Mouse (Mus musculus): ENCODE data around the gene Tas2r139. TPM values are rescaled to one million over a fixed set of nuclear protein-coding genes. Genes with fewer than 3 reads are reported as not detected.
"Not testable (repeated sequence)": the region's sequence is repeated elsewhere in the genome, so short reads cannot be mapped to it uniquely, and the experiment has no call there.

Gene Tas2r139
- polyA plus RNA-seq (2015; fragmentation: Nextera tagmentation; extraction: Ambion mirVana): not detected in 2 replicates

DNA sequence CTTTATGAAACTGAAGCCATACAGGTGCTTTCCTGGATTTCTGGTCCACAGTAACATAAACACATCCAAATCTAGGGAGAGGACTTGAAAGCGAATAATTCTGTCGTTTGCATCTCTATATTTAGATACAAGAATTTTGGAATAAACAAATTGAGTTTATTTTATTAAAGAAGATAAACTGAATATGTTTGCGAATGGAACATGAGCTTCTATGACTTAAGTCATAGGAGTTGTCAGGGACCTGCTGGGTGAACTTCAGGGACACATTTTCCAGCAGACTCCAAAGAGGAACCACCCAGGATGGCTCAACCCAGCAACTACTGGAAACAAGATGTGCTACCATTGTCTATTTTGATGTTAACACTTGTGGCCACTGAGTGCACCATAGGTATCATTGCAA is at the start of gene Tas2r139:
Gene Tas2r139, plus strand, starts transcription at position 301 of the 400 bp plus-strand sequence.
- no peak for ATAC-seq (ENCODE audit: insufficient number of reproducible peaks, low FRiP score, low TSS enrichment, low read depth)
- H3K27ac ChIP-seq (replicated peaks): no peak within 1 kb of the TSS
- H3K9me3 ChIP-seq (replicated peaks): no peaks in the 10 kb centered on the region
- H3K36me3 ChIP-seq: no peaks in the 10 kb centered on the region
- no peaks in the 10 kb centered on the region for H3K4me1 ChIP-seq
- H3K27me3 ChIP-seq: no peaks in the 10 kb centered on the region
- 77% methylated on average over 3 of the region's 3 CpGs for WGBS
- no peak within 1 kb of the TSS for H3K4me2 ChIP-seq (replicated peaks)
- H3K9ac ChIP-seq: no peak within 1 kb of the TSS
- no peak within 1 kb of the TSS for H3K4me3 ChIP-seq (replicated peaks)

GRCm38 (mm10) chr6:42151115-42151514 is 10.4 kb downstream of the Tas2r139 start:
- not testable (repeated sequence) for H3K27me3 ChIP-seq; H3K9me3 ChIP-seq (replicated peaks); H3K4me1 ChIP-seq; H3K9ac ChIP-seq; H3K27ac ChIP-seq (replicated peaks); ATAC-seq (ENCODE audit: insufficient number of reproducible peaks, low FRiP score, low TSS enrichment, low read depth); H3K36me3 ChIP-seq; H3K4me2 ChIP-seq (replicated peaks); H3K4me3 ChIP-seq (replicated peaks)
- 74% methylated on average over 15 of the region's 15 CpGs for WGBS

- Histone ChIP-seq H3K36me3 (no peaks in the 10 kb centered on the region), H3K4me1 (no peaks in the 10 kb centered on the region), H3K9ac (no peak overlapping the region), H3K9me3 (replicated peaks) (no peaks in the 10 kb centered on the region), H3K27ac (replicated peaks) (no peak overlapping the region), H3K4me2 (replicated peaks) (no peak overlapping the region), H3K27me3 (no peaks in the 10 kb centered on the region), H3K4me3 (replicated peaks) (no peak overlapping the region)
- ATAC-seq (ENCODE audit: insufficient number of reproducible peaks, low FRiP score, low TSS enrichment, low read depth): no peak
- WGBS: 72% methylated on average over 1 of the region's 1 CpGs
These were observed 41.7 kb downstream of the Tas2r139 start for GRCm38 (mm10) chr6:42182462-42182861.

- no peaks in the 10 kb centered on the region for H3K4me1 ChIP-seq
- H3K4me3 ChIP-seq (replicated peaks): no peak overlapping the region
- no peak overlapping the region for H3K4me2 ChIP-seq (replicated peaks)
- no peak for ATAC-seq (ENCODE audit: insufficient number of reproducible peaks, low FRiP score, low TSS enrichment, low read depth)
- H3K9ac ChIP-seq: no peak overlapping the region
- 55% methylated on average over 3 of the region's 3 CpGs for WGBS
- H3K27ac ChIP-seq (replicated peaks): no peak overlapping the region
- H3K36me3 ChIP-seq: no peaks in the 10 kb centered on the region
- H3K9me3 ChIP-seq (replicated peaks): no peaks in the 10 kb centered on the region
- H3K27me3 ChIP-seq: no peaks in the 10 kb centered on the region
These were observed 45.5 kb downstream of the Tas2r139 start for GRCm38 (mm10) chr6:42186230-42186629.

Other genes with a start within 250 kb of the Tas2r139 start
- not detected in 2 replicates for gene Sval1, start 189.3 kb upstream of the Tas2r139 start, polyA plus RNA-seq (2015; fragmentation: Nextera tagmentation; extraction: Ambion mirVana)
- not detected in 2 replicates for gene Sval3, start 172.8 kb upstream of the Tas2r139 start, polyA plus RNA-seq (2015; fragmentation: Nextera tagmentation; extraction: Ambion mirVana)
- not detected in 2 replicates for gene Sva, start 102.5 kb upstream of the Tas2r139 start, polyA plus RNA-seq (2015; fragmentation: Nextera tagmentation; extraction: Ambion mirVana)
- gene Tas2r144, start 74.4 kb downstream of the Tas2r139 start, polyA plus RNA-seq (2015; fragmentation: Nextera tagmentation; extraction: Ambion mirVana): not detected in 2 replicates
- gene Gstk1, start 105.0 kb downstream of the Tas2r139 start, polyA plus RNA-seq (2015; fragmentation: Nextera tagmentation; extraction: Ambion mirVana): 19.0 and 20.1 TPM in 2 replicates
- gene Tmem139, start 121.0 kb downstream of the Tas2r139 start, polyA plus RNA-seq (2015; fragmentation: Nextera tagmentation; extraction: Ambion mirVana): 1.5 and 2.1 TPM in 2 replicates
- 45.8 and 46.5 TPM in 2 replicates for gene Casp2, start 124.0 kb downstream of the Tas2r139 start, polyA plus RNA-seq (2015; fragmentation: Nextera tagmentation; extraction: Ambion mirVana)
- gene Clcn1, start 145.7 kb downstream of the Tas2r139 start, polyA plus RNA-seq (2015; fragmentation: Nextera tagmentation; extraction: Ambion mirVana): 0.08 and 0.24 TPM in 2 replicates
- gene Fam131b, start 183.7 kb downstream of the Tas2r139 start, polyA plus RNA-seq (2015; fragmentation: Nextera tagmentation; extraction: Ambion mirVana): 0.23 and 0.24 TPM in 2 replicates
- 127 and 131 TPM in 2 replicates for gene Zyx, start 208.7 kb downstream of the Tas2r139 start, polyA plus RNA-seq (2015; fragmentation: Nextera tagmentation; extraction: Ambion mirVana)
- 19.5 and 21.6 TPM in 2 replicates for gene Epha1, start 232.3 kb downstream of the Tas2r139 start, polyA plus RNA-seq (2015; fragmentation: Nextera tagmentation; extraction: Ambion mirVana)

All from embryonic facial prominence, embryonic 15.5 days (tissue).